Mouse (Mus musculus) neural tube, embryonic 14.5 days (tissue): ENCODE measurements around the gene Arhgef11. TPM values are rescaled to one million over a fixed set of nuclear protein-coding genes. Genes with fewer than 3 reads are reported as not detected.

Experiments
- ATAC-seq: fragments of 200-750 bp; cut with Nextera tagmentation; 2 replicates; pipeline ENCODE4 v1.8.0; 2017; ENCODE audit warnings: low read depth, mild to moderate bottlenecking, moderate TSS enrichment, moderate library complexity
- H3K27ac ChIP-seq: fragments of 300-500 bp; sonication (generic); 2 replicates; pipeline ENCODE4 v1.5.1; 2014; ENCODE audit warnings: low read depth, mild to moderate bottlenecking, control low read depth, low read length, moderate library complexity, mixed read lengths
- H3K27me3 ChIP-seq: fragments of 300-500 bp; sonication (generic); 2 replicates; pipeline ENCODE4 v1.6.1; 2014; ENCODE audit warnings: low read length; ENCODE audit not compliant: control insufficient read depth, insufficient read depth
- H3K36me3 ChIP-seq: fragments of 300-500 bp; sonication (generic); 2 replicates; pipeline ENCODE4 v1.6.1; 2014; ENCODE audit warnings: low read length, mixed read lengths; ENCODE audit not compliant: control insufficient read depth, insufficient read depth
- H3K4me1 ChIP-seq: fragments of 300-500 bp; sonication (generic); 2 replicates; pipeline ENCODE4 v1.6.1; 2014; ENCODE audit warnings: low read length; ENCODE audit not compliant: control insufficient read depth, insufficient read depth
- H3K4me2 ChIP-seq: fragments of 300-500 bp; sonication (generic); 2 replicates; pipeline ENCODE4 v1.6.1; 2014; ENCODE audit warnings: mild to moderate bottlenecking, low read depth, low read length, control low read depth
- H3K4me3 ChIP-seq: fragments of 300-500 bp; sonication (generic); 2 replicates; pipeline ENCODE4 v1.5.1; 2014; ENCODE audit warnings: low read depth, low read length, control low read depth, mixed read lengths
- H3K9ac ChIP-seq: fragments of 300-500 bp; sonication (generic); replicated peaks from 2 replicates; pipeline ENCODE4 v1.6.1; 2014; ENCODE audit warnings: low read depth, mild to moderate bottlenecking, control low read depth, low read length, mixed read lengths
- H3K9me3 ChIP-seq: fragments of 300-500 bp; sonication (generic); 2 replicates; pipeline ENCODE4 v1.6.1; 2016; ENCODE audit warnings: low read length; ENCODE audit not compliant: control insufficient read depth
- WGBS: fragments of 180-500 bp; shearing (Covaris S2); extraction: QIAGEN DNeasy Blood & Tissue Kit; methylation state at CpG from one replicate; pipeline ENCODE4 v1.1.7; 2014; 5-methylcytosine and 5-hydroxymethylcytosine counted together
- polyA plus RNA-seq: library from polyadenylated mRNA; unstranded; fragments of >200 nt; fragmentation: Nextera tagmentation; extraction: Ambion mirVana; gene quantifications from 2 replicates; pipeline ENCODE4 v1.2.1, GENCODE M21; 2014

Arhgef11 gene
- polyA plus RNA-seq, 1 experiment from 2014 or later: 28.6 TPM

GRCm38 (mm10) chr3:87618240-87618639, 881 bp downstream of the Arhgef11 start:
- Histone ChIP-seq H3K27ac (no peak overlapping the region), H3K9ac (peak overlapping the region; percentile 92), H3K9me3 (no peaks in the 10 kb centered on the region), H3K27me3 (no peaks in the 10 kb centered on the region), H3K4me3 (peak overlapping the region; percentile 76), H3K4me1 (peaks cover 36% of the 10 kb centered on the region), H3K4me2 (peak overlapping the region; percentile 100), H3K36me3 (no peaks in the 10 kb centered on the region)
- no peak for ATAC-seq
- WGBS: 6% methylated on average over 3 of the region's 3 CpGs

DNA sequence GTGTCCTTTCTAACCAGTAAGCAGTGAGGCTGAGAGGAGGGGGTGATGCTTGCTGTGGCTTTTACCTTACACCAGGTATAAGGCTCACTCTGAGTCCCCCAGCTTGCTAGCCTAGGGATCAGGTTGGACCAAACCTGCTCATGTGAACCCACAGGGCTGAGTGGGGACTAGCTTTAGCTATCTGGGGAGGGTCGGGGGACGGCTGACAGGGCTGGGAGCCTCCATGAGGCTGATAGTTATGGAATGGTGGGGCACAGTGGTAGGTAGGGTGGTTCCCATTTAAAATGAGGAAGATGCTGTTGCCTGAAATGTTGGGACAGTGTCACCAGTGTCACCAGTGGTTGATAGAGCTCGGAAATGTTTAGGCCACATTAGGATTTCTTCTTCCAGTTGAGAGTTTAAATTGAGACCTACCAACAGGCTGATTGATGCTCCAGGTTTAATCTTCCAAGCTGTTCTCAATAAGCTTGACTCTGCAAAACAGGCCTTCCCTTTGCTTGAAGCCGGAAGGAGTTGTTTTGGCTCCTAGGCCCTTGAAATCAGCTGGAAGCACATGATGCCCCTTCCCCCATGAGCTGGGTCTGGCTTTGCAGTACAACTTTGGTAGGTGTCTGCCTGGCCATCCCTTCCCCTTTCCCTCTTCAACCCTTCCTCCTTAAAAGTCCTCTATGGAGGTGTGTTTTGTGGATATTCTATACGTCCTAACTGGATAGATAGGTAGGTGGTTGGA, 1.8 kb downstream of the Arhgef11 start:
- Histone ChIP-seq H3K9me3 (no peaks in the 10 kb centered on the region), H3K4me1 (peaks cover 36% of the 10 kb centered on the region), H3K9ac (peak overlapping the region; percentile 92), H3K4me3 (peak overlapping the region; percentile 76), H3K27ac (no peak overlapping the region), H3K36me3 (no peaks in the 10 kb centered on the region), H3K4me2 (peak overlapping the region; percentile 100), H3K27me3 (no peaks in the 10 kb centered on the region)
- WGBS: 48% methylated on average over 5 of the region's 5 CpGs
- ATAC-seq: no peak

DNA sequence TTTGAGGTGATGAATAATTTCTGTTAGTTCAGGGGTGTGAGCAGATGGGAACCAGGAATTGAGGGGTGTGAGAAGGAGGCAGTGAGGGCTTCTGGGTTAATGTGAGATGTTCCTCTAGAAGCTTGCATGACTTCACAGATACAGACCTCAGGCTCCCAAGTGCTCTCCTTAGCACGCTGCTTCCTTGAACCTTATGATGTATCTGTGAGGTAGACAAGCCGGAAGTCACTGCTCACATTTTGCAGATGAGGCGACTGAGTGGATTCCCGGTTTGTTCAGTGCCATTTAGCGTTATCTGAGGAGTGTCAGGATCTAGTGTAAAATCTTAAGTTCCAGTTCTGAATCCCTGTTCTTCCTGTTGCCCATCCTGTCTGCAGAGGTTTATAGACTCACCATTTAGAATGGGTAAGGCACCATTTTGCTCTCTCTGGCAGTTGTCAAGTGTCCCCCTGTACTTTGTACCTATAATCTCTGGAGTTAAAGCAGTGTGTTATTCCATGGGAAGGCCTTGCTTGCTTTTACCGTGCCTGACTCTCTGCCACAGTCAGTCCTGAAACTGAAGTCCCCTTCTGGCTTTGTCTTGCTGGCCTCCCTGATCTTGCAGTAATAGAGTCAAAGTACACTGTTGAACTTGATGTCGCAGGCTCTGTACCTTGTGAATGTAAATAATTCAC, 3.0 kb downstream of the Arhgef11 start:
- peaks cover 36% of the 10 kb centered on the region for H3K4me1 ChIP-seq
- H3K27ac ChIP-seq: no peak overlapping the region
- peak overlapping the region; percentile 52 for H3K9ac ChIP-seq
- no peaks in the 10 kb centered on the region for H3K27me3 ChIP-seq
- no peaks in the 10 kb centered on the region for H3K9me3 ChIP-seq
- no peaks in the 10 kb centered on the region for H3K36me3 ChIP-seq
- 55% methylated on average over 7 of the region's 7 CpGs for WGBS
- peak overlapping the region; percentile 100 for H3K4me2 ChIP-seq
- no peak for ATAC-seq
- peak overlapping the region; percentile 76 for H3K4me3 ChIP-seq

DNA sequence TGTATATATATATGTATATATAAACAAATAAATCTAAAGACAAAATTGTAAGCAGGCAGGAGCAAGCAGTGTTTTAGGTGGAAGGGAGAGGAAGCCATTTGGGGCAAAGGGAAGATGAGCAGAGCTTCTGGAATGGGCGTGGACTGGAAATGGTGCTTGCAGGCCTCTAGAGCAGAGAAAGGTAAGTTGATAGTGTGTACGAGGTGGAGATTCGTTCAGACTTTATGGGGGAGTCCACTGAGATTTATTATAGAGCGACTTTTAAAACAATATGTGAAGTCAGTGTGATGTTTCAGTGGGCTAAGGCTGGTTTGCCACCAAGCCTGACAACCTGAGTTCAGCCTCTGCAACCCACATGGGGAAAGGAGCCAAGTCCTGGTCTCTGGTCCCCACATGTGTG, 7.5 kb downstream of the Arhgef11 start:
- Histone ChIP-seq H3K4me3 (no peak overlapping the region), H3K27me3 (no peaks in the 10 kb centered on the region), H3K36me3 (no peaks in the 10 kb centered on the region), H3K4me1 (peaks cover 17% of the 10 kb centered on the region), H3K27ac (no peak overlapping the region), H3K4me2 (no peak overlapping the region), H3K9me3 (no peaks in the 10 kb centered on the region), H3K9ac (no peak overlapping the region)
- ATAC-seq: no peak
- WGBS: 87% methylated on average over 4 of the region's 4 CpGs

- Histone ChIP-seq H3K9me3 (no peaks in the 10 kb centered on the region), H3K4me3 (no peak overlapping the region), H3K4me1 (peaks cover 4% of the 10 kb centered on the region; the same call in 1 of the 2 replicates), H3K9ac (no peak overlapping the region), H3K27ac (no peak overlapping the region), H3K27me3 (no peaks in the 10 kb centered on the region), H3K4me2 (no peak overlapping the region), H3K36me3 (no peaks in the 10 kb centered on the region)
- ATAC-seq: no peak
- 71% methylated on average over 9 of the region's 9 CpGs for WGBS
These were observed 13.5 kb downstream of the Arhgef11 start for GRCm38 (mm10) chr3:87630899-87631298.

DNA sequence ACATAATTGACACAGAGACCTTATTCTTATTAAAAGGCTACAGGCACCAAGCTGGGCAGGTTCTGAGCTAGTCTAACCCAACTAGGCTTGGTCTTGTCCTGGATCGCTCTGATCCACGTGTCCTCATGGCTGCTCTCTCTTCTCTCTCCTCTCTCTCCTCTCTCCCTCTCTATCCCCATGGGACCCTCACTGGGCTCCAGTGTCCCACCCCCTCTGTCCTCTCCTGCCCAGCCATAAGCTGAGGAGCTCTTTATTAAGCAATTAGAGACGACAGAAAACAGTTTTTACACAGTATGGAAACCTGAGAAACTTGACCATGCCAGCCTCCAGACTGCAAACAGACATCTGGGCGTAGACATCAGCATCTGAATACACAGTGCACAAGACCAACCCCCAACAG, 14.0 kb downstream of the Arhgef11 start:
- no peak overlapping the region for H3K9ac ChIP-seq
- H3K27ac ChIP-seq: no peak overlapping the region
- H3K9me3 ChIP-seq: no peaks in the 10 kb centered on the region
- 76% methylated on average over 4 of the region's 4 CpGs for WGBS
- ATAC-seq: no peak
- no peaks in the 10 kb centered on the region for H3K36me3 ChIP-seq
- H3K4me1 ChIP-seq: peaks cover 4% of the 10 kb centered on the region; the same call in 1 of the 2 replicates
- no peak overlapping the region for H3K4me3 ChIP-seq
- no peak overlapping the region for H3K4me2 ChIP-seq
- no peaks in the 10 kb centered on the region for H3K27me3 ChIP-seq

GRCm38 (mm10) chr3:87635514-87635913, 18.2 kb downstream of the Arhgef11 start:
- no peak overlapping the region for H3K9ac ChIP-seq

GRCm38 (mm10) chr3:87643453-87643852, 26.1 kb downstream of the Arhgef11 start:
- Histone ChIP-seq H3K9ac (no peak overlapping the region), H3K36me3 (no peaks in the 10 kb centered on the region), H3K27me3 (no peaks in the 10 kb centered on the region), H3K4me1 (no peaks in the 10 kb centered on the region), H3K27ac (no peak overlapping the region), H3K4me2 (no peak overlapping the region), H3K4me3 (no peak overlapping the region), H3K9me3 (no peaks in the 10 kb centered on the region)
- ATAC-seq: no peak
- WGBS: 73% methylated on average over 1 of the region's 1 CpGs

More at GRCm38 (mm10) chr3:87635514-87635913, 18.2 kb downstream of the Arhgef11 start:
- Histone ChIP-seq H3K27ac (no peak overlapping the region), H3K27me3 (no peaks in the 10 kb centered on the region), H3K4me1 (peaks cover 4% of the 10 kb centered on the region; the same call in 1 of the 2 replicates), H3K4me2 (no peak overlapping the region), H3K4me3 (no peak overlapping the region), H3K36me3 (no peaks in the 10 kb centered on the region), H3K9me3 (no peaks in the 10 kb centered on the region)
- 72% methylated on average over 4 of the region's 4 CpGs for WGBS
- ATAC-seq: no peak

DNA sequence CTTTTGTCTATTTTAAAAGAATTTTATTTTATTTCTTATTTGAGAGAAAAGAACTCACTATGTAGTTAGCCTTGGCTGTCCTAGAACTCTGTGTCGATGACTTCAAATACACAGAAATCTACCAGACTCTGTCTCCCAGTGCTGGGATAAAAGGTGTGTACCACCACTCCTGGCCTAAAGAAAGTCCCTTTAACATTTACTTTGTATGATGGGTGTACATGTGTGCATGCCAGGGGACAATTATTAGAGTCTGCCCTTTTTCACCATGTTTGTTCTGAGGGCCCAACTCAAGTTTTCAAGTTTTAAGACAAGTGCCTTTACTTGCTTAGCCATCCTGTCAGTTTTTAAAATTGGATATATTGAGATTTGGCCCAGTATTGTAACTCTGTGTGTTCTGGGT, 28.8 kb downstream of the Arhgef11 start:
- Histone ChIP-seq H3K9me3 (no peaks in the 10 kb centered on the region), H3K4me3 (no peak overlapping the region), H3K9ac (no peak overlapping the region), H3K27ac (no peak overlapping the region), H3K36me3 (no peaks in the 10 kb centered on the region), H3K4me2 (no peak overlapping the region), H3K27me3 (no peaks in the 10 kb centered on the region), H3K4me1 (no peaks in the 10 kb centered on the region)
- ATAC-seq: no peak
- WGBS: 100% methylated on average over 1 of the region's 1 CpGs
